Mouse (Mus musculus) C2C12 (cell line): ENCODE data around the gene Arrdc2. TPM values are rescaled to one million over a fixed set of nuclear protein-coding genes. Genes with fewer than 3 reads are reported as not detected.

ENCODE experiments used
- H3K27me3 ChIP-seq: one replicate; pipeline ENCODE4 v1.6.1; 2011; ENCODE audit not compliant: control insufficient read depth, insufficient read depth, insufficient read length
- H3K36me3 ChIP-seq: one replicate; pipeline ENCODE4 v1.6.1; 2011; ENCODE audit not compliant: control insufficient read depth, insufficient read depth
- H3K4me3 ChIP-seq: one replicate; pipeline ENCODE4 v1.5.1; 2011; ENCODE audit warnings: mild to moderate bottlenecking, control low read depth; ENCODE audit not compliant: poor library complexity, insufficient read depth, severe bottlenecking
- H3K79me2 ChIP-seq: one replicate; pipeline ENCODE4 v1.6.1; 2011; ENCODE audit not compliant: control insufficient read depth, insufficient read depth
- H3K79me3 ChIP-seq: one replicate; pipeline ENCODE4 v1.6.1; 2011; ENCODE audit warnings: low read depth, control low read depth
- H3ac ChIP-seq: one replicate; pipeline ENCODE3; 2011; ENCODE audit warnings: low read depth; ENCODE audit not compliant: control insufficient read depth, insufficient read length
- CEBPB ChIP-seq: IDR thresholded peaks from one replicate; pipeline ENCODE4 v1.6.1; 2011; ENCODE audit warnings: low read depth, mild to moderate bottlenecking, control low read depth, moderate library complexity
- CTCF ChIP-seq: IDR thresholded peaks from one replicate; pipeline ENCODE4 v1.5.1; 2011; ENCODE audit not compliant: control insufficient read depth, insufficient read depth, insufficient read length
- FOSL1 ChIP-seq: IDR thresholded peaks from one replicate; pipeline ENCODE4 v1.8.0; 2011; ENCODE audit warnings: mild to moderate bottlenecking, low read length; ENCODE audit not compliant: poor library complexity, insufficient read depth, severe bottlenecking
- MAX ChIP-seq: IDR thresholded peaks from one replicate; pipeline ENCODE4 v1.6.1; 2011; ENCODE audit warnings: mild to moderate bottlenecking, control low read depth
- MYOD1 ChIP-seq: IDR thresholded peaks from one replicate; pipeline ENCODE4 v1.6.1; 2011; ENCODE audit warnings: low read depth; ENCODE audit not compliant: control insufficient read depth, insufficient read length
- MYOG ChIP-seq: IDR thresholded peaks from one replicate; pipeline ENCODE4 v1.6.1; 2011; ENCODE audit not compliant: control insufficient read depth, insufficient read length; ENCODE audit errors: extremely low read depth
- USF1 ChIP-seq: IDR thresholded peaks from one replicate; pipeline ENCODE4 v1.6.1; 2011; ENCODE audit warnings: low read depth, mild to moderate bottlenecking, control low read depth, moderate library complexity
- polyA plus RNA-seq: library from polyadenylated mRNA; unstranded; fragments of >200 nt; fragmentation: generic; extraction: Trizol; gene quantifications from one replicate; pipeline ENCODE4 v1.2.1, GENCODE M21; 2012; ENCODE audit warnings: missing spikeins

The Arrdc2 gene
- polyA plus RNA-seq, 1 experiment = 4.4 TPM

DNA sequence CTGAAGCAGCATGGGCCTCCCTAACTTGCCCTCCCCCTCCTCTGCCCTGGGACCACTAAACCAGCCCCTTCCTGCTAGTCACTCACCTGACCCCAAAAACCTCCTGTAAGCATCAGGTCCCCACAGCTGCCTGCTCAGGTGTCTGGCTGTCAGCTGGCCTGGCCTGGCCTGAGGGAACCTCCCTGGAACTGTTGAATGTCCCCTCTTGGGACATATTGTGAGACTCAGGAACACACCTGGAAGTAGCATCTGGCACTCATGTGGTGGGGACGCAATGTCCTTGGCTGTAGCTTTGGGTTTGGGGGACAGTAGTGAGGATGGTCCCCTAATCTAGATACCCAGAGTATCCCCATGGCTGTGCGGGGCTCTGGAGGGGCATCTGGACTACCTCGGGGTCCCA is 5.4 kb downstream of the Arrdc2 start:
- Histone ChIP-seq H3K79me3 (peaks cover 2% of the 10 kb centered on the region), H3K4me3 (no peak overlapping the region), H3K36me3 (no peaks in the 10 kb centered on the region), H3K27me3 (no peaks in the 10 kb centered on the region), H3ac (no peak overlapping the region), H3K79me2 (no peaks in the 10 kb centered on the region)
- TF ChIP-seq CEBPB (no peak), USF1 (no peak), FOSL1 (no peak), MYOG (no peak), MAX (no peak), CTCF (no peak), MYOD1 (no peak)

GRCm38 (mm10) chr8:70833520-70833919 is 6.0 kb downstream of the Arrdc2 start:
- no peaks in the 10 kb centered on the region for H3K27me3 ChIP-seq
- no peaks in the 10 kb centered on the region for H3K36me3 ChIP-seq
- no peak overlapping the region for H3K4me3 ChIP-seq
- H3K79me3 ChIP-seq = peaks cover 2% of the 10 kb centered on the region
- TF ChIP-seq USF1 = no peak
- no peak for TF ChIP-seq MYOG
- no peak for TF ChIP-seq CEBPB
- no peak for TF ChIP-seq CTCF
- TF ChIP-seq MYOD1 = no peak
- TF ChIP-seq FOSL1 = no peak
- no peak for TF ChIP-seq MAX
- no peak overlapping the region for H3ac ChIP-seq
- H3K79me2 ChIP-seq = no peaks in the 10 kb centered on the region

DNA sequence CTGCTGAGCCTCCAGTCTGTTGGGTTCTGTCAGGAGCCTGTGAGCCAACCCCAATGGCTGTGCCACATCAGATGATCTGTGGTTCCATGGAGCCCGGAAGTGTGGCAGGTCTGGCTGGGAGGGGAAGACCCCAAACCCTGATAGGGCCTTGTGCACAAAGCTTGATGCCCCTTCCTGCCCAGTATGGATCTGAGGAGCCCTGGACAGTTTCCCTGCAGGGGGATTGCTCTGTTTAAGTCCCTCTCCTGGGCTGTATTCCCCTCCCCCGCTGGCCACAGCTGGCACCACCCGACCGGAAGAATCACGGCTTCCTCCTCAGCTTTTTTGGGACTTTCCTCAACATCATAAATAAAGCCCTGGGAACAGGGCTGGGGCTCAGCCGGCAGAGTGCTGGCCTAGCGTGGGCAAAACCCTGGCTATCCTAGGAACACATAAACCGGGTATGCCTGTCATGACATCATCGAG is 6.5 kb downstream of the Arrdc2 start:
- H3K79me3 ChIP-seq = no peaks in the 10 kb centered on the region
- H3ac ChIP-seq = no peak overlapping the region
- H3K4me3 ChIP-seq = no peak overlapping the region
- no peaks in the 10 kb centered on the region for H3K36me3 ChIP-seq
- TF ChIP-seq CTCF (no peak), CEBPB (no peak), MYOD1 (no peak), USF1 (no peak), MAX (no peak), FOSL1 (no peak), MYOG (no peak)
- no peaks in the 10 kb centered on the region for H3K79me2 ChIP-seq
- H3K27me3 ChIP-seq = no peaks in the 10 kb centered on the region

DNA sequence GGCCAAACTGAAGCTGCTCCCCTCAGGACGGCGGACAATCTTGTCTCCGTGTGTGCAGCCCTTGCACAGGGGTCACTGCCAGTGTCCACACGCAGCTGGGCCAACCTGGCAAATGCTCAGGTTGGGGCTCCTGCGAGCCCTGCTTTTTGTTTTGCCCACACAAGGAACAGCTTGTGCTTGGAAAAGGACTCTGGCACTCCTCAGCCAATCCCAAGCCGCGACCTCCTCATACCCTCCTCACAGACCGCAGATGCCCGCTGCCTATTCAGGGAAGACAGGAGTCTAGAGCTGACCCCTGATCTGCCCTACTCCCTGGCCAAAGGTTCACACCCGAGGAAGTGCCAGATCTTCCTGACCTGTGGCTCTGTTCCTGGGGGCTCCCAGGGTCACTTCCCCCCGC is 7.1 kb downstream of the Arrdc2 start:
- Histone ChIP-seq H3K4me3 (no peak overlapping the region), H3ac (no peak overlapping the region), H3K79me3 (no peaks in the 10 kb centered on the region), H3K36me3 (no peaks in the 10 kb centered on the region), H3K27me3 (no peaks in the 10 kb centered on the region), H3K79me2 (no peaks in the 10 kb centered on the region)
- TF ChIP-seq MYOG (no peak), CTCF (no peak), CEBPB (no peak), FOSL1 (no peak), MYOD1 (no peak), MAX (no peak), USF1 (no peak)

DNA sequence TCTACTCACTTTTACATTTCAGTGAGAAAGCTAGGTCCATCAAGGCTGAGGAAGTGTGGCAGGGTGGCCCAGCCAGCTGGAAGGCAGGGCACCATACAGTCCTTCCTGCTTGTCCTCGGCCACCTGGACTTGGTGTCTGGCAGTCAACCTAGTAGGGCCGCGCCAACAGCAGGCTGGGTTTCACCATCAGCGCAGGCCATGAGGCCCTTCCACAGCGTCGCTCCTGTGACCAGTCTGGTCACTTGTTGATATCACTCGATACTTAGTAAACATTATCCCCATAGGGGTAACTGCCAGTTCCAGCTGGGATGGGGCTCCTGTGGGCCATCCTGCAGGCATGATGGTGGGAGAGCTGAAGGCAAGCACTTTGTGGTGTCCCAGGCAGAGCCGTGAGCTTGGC is 8.0 kb downstream of the Arrdc2 start:
- Histone ChIP-seq H3ac (no peak overlapping the region), H3K4me3 (no peak overlapping the region), H3K36me3 (no peaks in the 10 kb centered on the region), H3K27me3 (no peaks in the 10 kb centered on the region), H3K79me2 (no peaks in the 10 kb centered on the region), H3K79me3 (no peaks in the 10 kb centered on the region)
- no peak for TF ChIP-seq MAX
- no peak for TF ChIP-seq CEBPB
- TF ChIP-seq FOSL1 = no peak
- TF ChIP-seq CTCF = no peak
- no peak for TF ChIP-seq MYOD1
- TF ChIP-seq MYOG = no peak
- TF ChIP-seq USF1 = no peak

DNA sequence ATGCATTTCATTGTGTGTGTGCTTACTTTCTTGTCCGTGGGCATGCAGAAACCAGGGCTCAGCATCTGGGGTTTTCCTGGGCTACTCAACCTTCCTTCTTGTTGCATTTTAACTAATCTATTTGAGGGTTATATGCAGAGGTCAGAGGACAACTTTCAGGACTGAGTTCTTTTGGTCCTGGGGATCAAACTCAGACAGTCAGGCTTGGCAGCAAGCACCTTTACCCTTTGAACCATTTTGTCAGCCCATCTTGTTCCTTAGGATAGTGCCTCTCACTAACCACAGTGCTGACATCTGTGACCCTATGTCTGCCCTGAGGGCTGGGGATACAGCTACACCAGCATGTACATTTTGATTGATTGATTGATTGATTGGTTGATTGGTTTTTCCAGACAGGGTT is 11.7 kb downstream of the Arrdc2 start:
- Histone ChIP-seq H3K36me3 (no peaks in the 10 kb centered on the region), H3K79me3 (no peaks in the 10 kb centered on the region), H3K4me3 (no peak overlapping the region), H3K27me3 (no peaks in the 10 kb centered on the region), H3K79me2 (no peaks in the 10 kb centered on the region), H3ac (no peak overlapping the region)
- TF ChIP-seq MYOD1 (no peak), CEBPB (no peak), MAX (no peak), MYOG (no peak), FOSL1 (no peak), USF1 (no peak), CTCF (no peak)
